Mouse (Mus musculus) small intestine, adult 2 months (tissue): ENCODE measurements around the gene Cfap97.

ENCODE experiments used
- CTCF ChIP-seq: fragments of 200-500 bp; IDR thresholded peaks from 2 replicates; pipeline ENCODE4 v1.5.1; 2012; ENCODE audit warnings: low read depth, mild to moderate bottlenecking, control low read depth, inconsistent platforms, low read length, moderate library complexity, mixed read lengths; ENCODE audit not compliant: insufficient replicate concordance, insufficient read length; ENCODE audit errors: extremely low read depth
- POLR2A ChIP-seq: fragments of 200-500 bp; IDR thresholded peaks from 2 replicates; pipeline ENCODE4 v1.6.1; 2012; ENCODE audit warnings: low read depth, mild to moderate bottlenecking, control low read depth, inconsistent platforms, low read length, moderate library complexity

GRCm38 (mm10) chr8:46210404-46211315, 59.1 kb downstream of the Cfap97 start, which contains the start of gene Slc25a4:
- TF ChIP-seq CTCF (no peak), POLR2A (peak; percentile 87)
